Mouse (Mus musculus) thymus, postnatal 10 days (tissue): ENCODE data around the gene Brms1l.

ENCODE experiments used
- DNase-seq, 2 experiments: peaks; one replicate each; pipeline ENCODE4 v3.0.0; 2021; ENCODE audit warnings: low spot score in 2 of 2

Brms1l gene

GRCm38 (mm10) chr12:55859409-55860349 is 23.6 kb downstream of the Brms1l start:
- DNase-seq, result no peak

DNA sequence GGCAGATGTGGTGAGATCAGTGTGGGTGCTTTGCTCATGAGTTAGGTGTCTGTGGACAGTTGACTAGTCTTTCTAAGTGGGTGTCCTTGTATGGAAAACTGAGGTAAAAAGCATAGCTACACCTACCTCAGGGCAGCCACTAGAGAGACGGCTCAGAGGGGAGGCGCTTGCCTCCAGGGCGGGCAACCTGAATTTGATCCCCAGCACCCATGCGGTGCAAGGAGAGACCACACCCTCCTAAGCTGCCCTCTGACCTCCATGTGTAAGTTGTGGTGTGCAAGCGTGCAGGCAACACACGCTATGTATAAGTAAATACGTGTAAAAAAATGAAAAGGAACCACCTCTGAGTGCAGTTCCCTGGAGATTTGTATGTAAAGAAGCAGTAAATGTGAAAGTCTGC is 24.5 kb downstream of the Brms1l start:
- DNase-seq, result no peak

DNA sequence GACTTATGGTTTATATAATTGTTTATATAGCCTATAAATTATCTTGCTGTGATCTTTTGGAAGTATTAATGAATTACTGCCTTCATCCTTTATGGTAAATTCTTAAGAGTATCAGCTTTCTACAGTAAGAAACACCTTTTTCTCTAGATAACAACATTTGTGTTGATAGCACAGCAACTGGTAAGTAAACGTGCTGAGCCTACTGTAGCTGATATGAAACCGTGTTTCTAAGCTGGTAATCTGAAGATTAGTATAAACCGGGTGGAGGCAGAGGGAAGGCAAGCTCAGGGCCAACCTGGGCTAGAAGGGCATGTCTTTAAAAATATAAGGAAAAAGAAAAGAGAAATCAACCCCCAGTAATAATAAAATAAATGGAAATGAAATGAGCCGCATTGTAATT is 31.6 kb downstream of the Brms1l start:
- DNase-seq, result no peak

GRCm38 (mm10) chr12:55869622-55870322 is 33.6 kb downstream of the Brms1l start:
- no peak for DNase-seq

- no peak for DNase-seq
These were observed 49.3 kb downstream of the Brms1l start for GRCm38 (mm10) chr12:55885449-55885848.

DNA sequence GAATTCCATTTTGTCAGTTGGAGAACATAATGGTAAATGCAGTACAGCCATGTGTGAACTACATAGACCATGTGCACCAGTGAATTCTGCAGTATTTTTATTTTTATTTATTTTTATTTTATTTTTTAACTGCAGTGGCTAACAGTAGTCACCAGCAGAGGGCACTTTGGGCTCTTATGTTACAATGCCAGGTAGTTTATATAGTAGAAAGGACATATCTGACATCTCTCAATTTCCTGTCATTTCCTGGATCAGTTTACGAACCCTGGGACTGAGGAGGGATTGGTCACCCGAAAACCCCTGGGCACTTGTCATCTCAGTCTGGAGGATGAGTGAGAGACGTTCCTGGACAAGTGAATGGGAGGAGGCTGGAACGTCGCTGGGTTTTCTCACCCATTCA is 52.4 kb downstream of the Brms1l start:
- no peak for DNase-seq

- no peak for DNase-seq
These were observed 68.7 kb downstream of the Brms1l start for GRCm38 (mm10) chr12:55904801-55905200.

- no peak for DNase-seq
These were observed 76.0 kb downstream of the Brms1l start for GRCm38 (mm10) chr12:55912138-55912537.

- no peak for DNase-seq
These were observed 77.1 kb downstream of the Brms1l start for GRCm38 (mm10) chr12:55913201-55913600.

DNA sequence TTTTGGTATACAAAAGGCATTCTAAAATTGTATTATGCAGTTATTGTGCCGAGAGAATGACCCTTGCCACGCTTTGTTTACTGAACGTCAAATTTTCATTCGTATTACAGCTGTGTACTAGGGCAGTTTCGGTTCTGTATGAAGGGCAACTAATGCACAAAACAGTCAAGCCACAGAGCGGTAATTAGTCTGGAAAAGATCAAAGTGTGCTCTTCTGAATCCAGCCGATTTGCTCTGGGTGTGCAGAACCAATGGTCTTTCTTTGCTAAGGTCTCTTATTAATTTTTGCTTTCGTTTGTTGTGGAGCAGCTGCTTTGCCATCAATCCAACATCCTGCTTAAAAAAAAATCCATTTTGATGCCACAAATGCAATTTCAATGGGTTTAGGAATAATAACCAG is 80.1 kb downstream of the Brms1l start:
- DNase-seq, result no peak

GRCm38 (mm10) chr12:55917020-55917419 is 80.9 kb downstream of the Brms1l start:
- no peak for DNase-seq
